Mouse (Mus musculus) liver, embryonic 14.5 days (tissue): ENCODE data around the gene Ccdc65.

ENCODE experiments used
- CTCF ChIP-seq: IDR thresholded peaks from 2 replicates; pipeline ENCODE4 v1.5.1; 2016; ENCODE audit warnings: antibody characterized with exemption, low read depth, control low read depth
- EP300 ChIP-seq: IDR thresholded peaks from 2 replicates; pipeline ENCODE4 v1.6.1; 2016; ENCODE audit warnings: antibody characterized with exemption, low read depth

DNA sequence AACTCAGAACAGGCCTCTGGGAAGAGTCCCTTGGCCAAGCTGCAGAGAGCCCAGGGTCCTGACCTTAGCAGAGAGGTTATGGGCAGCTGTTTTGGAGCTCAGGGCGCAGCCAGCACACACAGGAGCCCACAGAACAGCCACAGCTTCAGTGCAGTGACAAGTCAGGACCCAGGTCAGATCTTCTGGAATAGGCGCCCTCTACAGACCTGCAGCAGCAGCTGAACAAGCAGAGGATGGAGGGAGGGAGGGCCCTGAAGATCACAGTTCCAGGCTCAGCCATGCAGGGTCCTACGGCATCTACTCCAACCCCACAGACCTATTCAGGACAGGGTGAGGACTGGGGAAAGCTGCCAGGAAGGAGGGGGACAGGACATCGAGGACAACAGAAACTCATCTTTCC, 30.8 kb downstream of the Ccdc65 start:
- TF ChIP-seq CTCF (peak; percentile 57), EP300 (no peak)
